Mouse (Mus musculus) heart, embryonic 14.5 days (tissue): ENCODE results near the gene Spr. TPM values are rescaled to one million over a fixed set of nuclear protein-coding genes. Genes with fewer than 3 reads are reported as not detected.
"Not testable (repeated sequence)": the region's sequence is repeated elsewhere in the genome, so short reads cannot be mapped to it uniquely, and the experiment has no call there.

Experiments
- ATAC-seq: fragments of 200-750 bp; cut with Nextera tagmentation; 2 replicates; pipeline ENCODE4 v1.8.0; 2017; ENCODE audit warnings: low read depth, moderate TSS enrichment; ENCODE audit not compliant: insufficient number of reproducible peaks, insufficient read depth, low FRiP score
- H3K27ac ChIP-seq, 2 experiments: fragments of 200-500 bp in 1 of 2; fragments of 300-500 bp in 1 of 2; sonication (generic) in 1 of 2; replicated peaks in 1 of 2; 2 replicates each; pipeline ENCODE4 v1.5.1; 2012 to 2014; ENCODE audit warnings: low read depth in 2 of 2, low read length in 2 of 2, control low read depth in 1 of 2, mild to moderate bottlenecking in 1 of 2, mixed read lengths in 1 of 2; ENCODE audit not compliant: control insufficient read depth in 1 of 2, insufficient read depth in 1 of 2
- H3K27me3 ChIP-seq: fragments of 300-500 bp; sonication (generic); 2 replicates; pipeline ENCODE4 v1.6.1; 2014; ENCODE audit warnings: mild to moderate bottlenecking, low read length, control low read depth; ENCODE audit not compliant: control insufficient read depth, insufficient read depth
- H3K36me3 ChIP-seq: fragments of 300-500 bp; sonication (generic); 2 replicates; pipeline ENCODE4 v1.6.1; 2014; ENCODE audit warnings: mild to moderate bottlenecking, control low read depth, low read length, mixed read lengths; ENCODE audit not compliant: control insufficient read depth, insufficient read depth
- H3K4me1 ChIP-seq, 2 experiments: fragments of 200-500 bp in 1 of 2; fragments of 300-500 bp in 1 of 2; sonication (generic) in 1 of 2; 2 replicates each; pipeline ENCODE4 v1.6.1; 2012 to 2014; ENCODE audit warnings: low read length in 2 of 2, control low read depth in 1 of 2, mixed read lengths in 1 of 2; ENCODE audit not compliant: control insufficient read depth in 2 of 2, insufficient read depth in 2 of 2
- H3K4me2 ChIP-seq: fragments of 300-500 bp; sonication (generic); 2 replicates; pipeline ENCODE4 v1.6.1; 2014; ENCODE audit warnings: mild to moderate bottlenecking, low read length
- H3K4me3 ChIP-seq, 2 experiments: fragments of 200-500 bp in 1 of 2; fragments of 300-500 bp in 1 of 2; sonication (generic) in 1 of 2; 2 replicates each; pipeline ENCODE4 v1.5.1; 2012 to 2014; ENCODE audit warnings: low read length in 2 of 2, mild to moderate bottlenecking in 2 of 2, control low read depth in 1 of 2, low read depth in 1 of 2, moderate library complexity in 1 of 2; ENCODE audit not compliant: control insufficient read depth in 1 of 2, insufficient read depth in 1 of 2
- H3K9ac ChIP-seq: fragments of 300-500 bp; sonication (generic); 2 replicates; pipeline ENCODE4 v1.6.1; 2014; ENCODE audit warnings: mild to moderate bottlenecking, low read length
- H3K9me3 ChIP-seq: fragments of 300-500 bp; sonication (generic); 2 replicates; pipeline ENCODE4 v1.6.1; 2016; ENCODE audit warnings: low read length, control low read depth; ENCODE audit not compliant: control insufficient read depth
- WGBS: fragments of 180-500 bp; shearing (Covaris S2); extraction: QIAGEN DNeasy Blood & Tissue Kit; methylation state at CpG from one replicate; pipeline ENCODE4 v1.1.7; 2014; 5-methylcytosine and 5-hydroxymethylcytosine counted together
- polyA plus RNA-seq: library from polyadenylated mRNA; unstranded; fragments of >200 nt; fragmentation: Nextera tagmentation; extraction: Ambion mirVana; gene quantifications from 2 replicates; pipeline ENCODE4 v1.2.1, GENCODE M21; 2014

Spr gene
- polyA plus RNA-seq, 1 experiment from 2014 or later: 83.6 TPM

DNA sequence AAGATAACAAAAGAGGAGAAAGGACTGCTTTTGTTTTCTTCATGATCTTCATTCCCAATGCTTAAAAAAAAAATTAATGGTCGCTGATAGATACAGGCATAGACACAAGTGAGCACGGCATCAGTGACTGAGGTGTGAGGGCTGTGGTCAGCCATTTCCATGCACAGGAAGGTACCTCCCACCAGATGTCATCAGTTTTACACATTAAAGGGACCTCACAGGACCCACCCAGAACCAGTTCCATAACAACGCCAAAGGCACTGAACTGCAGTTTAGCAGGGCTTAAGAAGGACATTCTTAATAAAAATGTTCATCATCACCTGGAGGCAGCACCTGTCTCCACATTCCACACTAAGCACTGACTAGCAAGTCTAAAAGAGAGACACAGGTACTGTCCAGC lies 10.1 kb upstream of the Spr start:
- Histone ChIP-seq H3K9ac (no peak overlapping the region), H3K4me2 (no peak overlapping the region), H3K27ac (no peak overlapping the region), H3K4me1 (no peaks in the 10 kb centered on the region), H3K27me3 (no peaks in the 10 kb centered on the region; the same call in 1 of the 2 replicates), H3K36me3 (no peaks in the 10 kb centered on the region), H3K4me3 (no peak overlapping the region), H3K9me3 (no peaks in the 10 kb centered on the region)
- WGBS: 53% methylated on average over 3 of the region's 3 CpGs
- no peak for ATAC-seq

DNA sequence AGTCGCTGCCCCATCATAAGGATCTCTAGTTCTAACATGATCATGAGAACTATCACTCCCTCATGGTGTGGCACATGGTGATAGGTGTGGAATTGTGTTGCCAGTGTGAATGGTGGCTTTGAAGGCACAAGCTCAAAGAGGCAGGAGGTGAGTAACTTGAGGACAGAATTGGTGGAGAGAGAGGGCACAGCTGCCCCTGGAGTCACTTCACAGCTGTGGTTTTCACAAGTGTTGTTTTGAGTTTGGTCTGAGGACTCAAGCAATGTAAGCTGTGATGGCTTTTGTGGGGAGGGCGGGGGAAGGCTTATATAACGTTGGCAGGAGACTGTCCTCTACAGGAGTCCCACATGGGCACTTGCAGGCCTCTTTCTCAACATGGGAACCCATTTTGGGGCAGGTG lies 6.9 kb upstream of the Spr start:
- H3K36me3 ChIP-seq: no peaks in the 10 kb centered on the region
- H3K4me1 ChIP-seq: peaks cover 0 to 2% of the 10 kb centered on the region in 2 experiments; a peak in 1 of 4 replicates
- WGBS: 61% methylated on average over 3 of the region's 3 CpGs
- no peaks in the 10 kb centered on the region for H3K9me3 ChIP-seq
- no peak overlapping the region for H3K27ac ChIP-seq
- H3K4me2 ChIP-seq: no peak overlapping the region
- no peak overlapping the region for H3K9ac ChIP-seq
- no peak for ATAC-seq
- H3K27me3 ChIP-seq: no peaks in the 10 kb centered on the region; the same call in 1 of the 2 replicates
- no peak overlapping the region for H3K4me3 ChIP-seq

DNA sequence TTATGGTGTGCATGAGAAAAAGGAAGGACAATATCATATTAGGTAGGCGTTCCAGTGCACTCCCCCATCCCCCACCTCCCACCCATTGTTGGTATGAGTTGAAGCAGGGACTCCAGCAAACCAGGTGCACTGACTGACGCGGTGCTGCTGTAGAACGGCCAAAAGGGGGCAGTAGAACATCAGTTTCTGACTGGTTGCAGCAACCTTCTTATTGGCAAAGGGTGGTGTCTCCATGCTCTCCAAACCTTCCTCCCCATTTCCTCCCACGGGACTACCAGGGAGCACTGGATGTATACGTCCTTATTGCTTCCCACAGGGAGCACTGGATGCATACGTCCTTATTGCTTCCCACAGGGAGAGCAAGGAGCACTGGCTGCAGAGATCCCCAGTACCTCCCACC lies 3.4 kb upstream of the Spr start:
- not testable (repeated sequence) for H3K4me2 ChIP-seq, H3K4me3 ChIP-seq, H3K27me3 ChIP-seq, ATAC-seq, H3K27ac ChIP-seq, H3K9me3 ChIP-seq, H3K36me3 ChIP-seq, H3K9ac ChIP-seq, H3K4me1 ChIP-seq
- 8% methylated on average over 6 of the region's 7 CpGs for WGBS

DNA sequence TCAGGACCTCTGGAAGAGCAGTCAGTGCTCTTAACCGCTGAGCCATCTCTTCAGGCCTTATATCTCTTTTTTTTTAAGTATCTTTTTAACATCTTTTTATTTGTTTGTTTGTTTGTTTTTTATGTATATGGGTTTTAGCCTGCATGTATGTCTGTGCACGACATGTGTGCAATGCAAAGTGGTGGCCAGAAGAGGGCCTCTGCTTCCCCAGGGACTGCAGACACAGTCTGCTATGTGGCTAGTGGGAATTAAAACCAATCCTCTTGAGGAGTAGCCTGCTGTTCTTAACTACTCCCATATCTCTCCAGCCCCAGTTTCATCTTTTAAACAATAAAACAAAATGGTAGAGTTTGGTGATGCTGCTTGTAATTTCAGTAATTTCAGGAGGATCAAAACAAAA lies 2.0 kb upstream of the Spr start:
- WGBS: 91% methylated on average over 2 of the region's 2 CpGs

DNA sequence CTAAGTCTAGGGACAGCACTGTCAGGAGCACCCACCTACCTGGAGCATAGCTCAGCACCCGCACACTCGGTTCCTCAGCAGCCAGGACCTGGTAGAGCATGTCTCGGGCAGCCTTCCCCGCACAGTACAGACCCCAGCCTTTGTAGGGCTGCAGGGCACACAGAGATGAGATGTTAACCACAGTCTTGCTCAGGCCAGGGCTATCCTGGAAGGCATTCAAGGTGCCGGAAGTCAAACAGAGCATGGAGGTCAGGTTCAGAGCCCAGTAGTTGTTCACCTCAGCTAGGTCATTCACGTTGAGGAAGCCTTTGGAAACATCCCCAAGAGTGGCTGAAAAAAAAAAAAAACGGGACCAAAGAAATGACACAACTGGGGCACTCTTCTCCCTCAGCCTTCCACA lies 782 bp downstream of the Spr start:
- H3K4me1 ChIP-seq, ATAC-seq, H3K27me3 ChIP-seq, H3K9me3 ChIP-seq: not testable (repeated sequence)
- WGBS: 64% methylated on average over 7 of the region's 7 CpGs
- Histone ChIP-seq H3K4me2 (peak overlapping the region; percentile 66), H3K9ac (peak overlapping the region; percentile 93), H3K27ac (peak overlapping the region in 1 of 2 experiments; percentile 94; a peak in 2 of 4 replicates), H3K36me3 (peaks cover 20% of the 10 kb centered on the region), H3K4me3 (peak overlapping the region; percentile 67 to 92)

More for the DNA sequence above, 2.0 kb upstream of the Spr start:
- Histone ChIP-seq H3K36me3 (peaks cover 4% of the 10 kb centered on the region; the same call in 1 of the 2 replicates), H3K27ac (no peak overlapping the region), H3K9me3 (no peaks in the 10 kb centered on the region), H3K4me1 (peaks cover 5% of the 10 kb centered on the region in 2 experiments), H3K9ac (no peak overlapping the region), H3K4me3 (no peak overlapping the region), H3K4me2 (no peak overlapping the region), H3K27me3 (no peaks in the 10 kb centered on the region; the same call in 1 of the 2 replicates)
- no peak for ATAC-seq

DNA sequence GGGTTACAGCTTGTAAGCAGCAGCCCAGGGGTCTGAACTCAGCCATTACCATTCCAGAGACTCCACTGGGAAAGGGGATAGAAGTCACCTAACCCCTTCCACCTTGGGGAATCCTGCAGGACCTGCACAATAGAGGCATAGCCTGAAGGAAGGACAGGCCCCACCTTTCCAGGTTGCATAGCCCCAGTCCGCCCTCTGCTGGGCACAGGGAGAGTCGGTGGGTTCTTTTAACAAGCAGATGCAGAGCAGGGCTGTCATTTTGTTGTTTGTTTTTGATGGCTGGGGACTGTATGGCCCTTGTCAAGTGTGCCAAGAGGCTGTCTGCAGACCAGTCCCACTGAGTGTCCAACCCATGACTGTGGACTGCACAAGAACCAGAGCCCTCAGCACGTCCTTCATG lies 4.8 kb downstream of the Spr start:
- H3K27ac ChIP-seq, H3K9ac ChIP-seq, H3K4me3 ChIP-seq, H3K27me3 ChIP-seq, H3K4me1 ChIP-seq, ATAC-seq, H3K9me3 ChIP-seq, H3K4me2 ChIP-seq: not testable (repeated sequence)
- WGBS: 27% methylated on average over 3 of the region's 3 CpGs
- peaks cover 20% of the 10 kb centered on the region for H3K36me3 ChIP-seq

DNA sequence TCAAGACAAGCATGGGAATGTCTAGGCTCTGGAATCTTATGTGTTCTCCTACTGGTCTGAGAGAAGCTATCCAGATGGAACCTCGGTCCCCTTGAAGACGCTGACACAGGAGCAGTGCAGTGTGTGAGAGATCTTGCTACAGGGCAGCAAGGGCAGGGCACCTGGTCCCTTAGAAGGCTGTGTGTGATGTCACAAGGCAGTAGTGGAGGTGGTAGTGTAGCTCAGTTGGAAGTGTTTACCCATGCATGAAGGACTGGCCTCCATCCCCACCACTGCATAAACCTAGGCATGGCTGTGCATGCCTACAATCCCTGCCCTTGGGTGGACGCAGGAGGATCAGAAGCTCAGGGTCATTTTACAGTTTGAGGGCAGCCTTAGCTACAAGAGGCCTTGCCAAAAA lies 5.3 kb downstream of the Spr start:
- H3K27ac ChIP-seq, H3K4me2 ChIP-seq, ATAC-seq, H3K27me3 ChIP-seq, H3K9ac ChIP-seq, H3K4me1 ChIP-seq, H3K4me3 ChIP-seq, H3K9me3 ChIP-seq: not testable (repeated sequence)
- H3K36me3 ChIP-seq: peaks cover 20% of the 10 kb centered on the region
- WGBS: 80% methylated on average over 3 of the region's 3 CpGs

DNA sequence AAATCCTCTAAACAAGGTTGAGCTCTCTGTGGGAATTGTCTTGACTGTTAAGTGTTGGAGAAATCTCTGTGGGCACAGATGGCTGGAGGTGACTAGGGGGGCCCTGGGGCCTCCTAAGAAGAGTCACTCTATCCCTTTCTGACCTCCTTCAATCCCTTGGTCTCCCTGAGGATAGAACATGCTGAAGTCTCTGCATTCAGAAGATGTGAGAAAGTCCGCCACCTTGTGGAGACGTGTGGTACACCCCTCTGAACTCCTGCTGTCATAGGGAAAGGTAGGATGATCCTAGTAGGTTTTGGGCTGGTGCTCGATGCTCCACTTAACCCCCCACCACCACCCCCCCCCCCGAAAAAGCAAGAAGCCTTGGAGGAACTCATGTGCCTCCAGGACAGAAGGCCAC lies 5.9 kb downstream of the Spr start:
- ATAC-seq: no peak
- 4% methylated on average over 4 of the region's 4 CpGs for WGBS

More for the DNA sequence above, 5.9 kb downstream of the Spr start:
- Histone ChIP-seq H3K27ac (no peak overlapping the region), H3K9me3 (no peaks in the 10 kb centered on the region), H3K4me1 (peaks cover 1 to 2% of the 10 kb centered on the region in 2 experiments; a peak in 2 of 4 replicates), H3K4me3 (no peak overlapping the region), H3K27me3 (peaks cover 10% of the 10 kb centered on the region), H3K4me2 (no peak overlapping the region), H3K9ac (no peak overlapping the region), H3K36me3 (peaks cover 20% of the 10 kb centered on the region)
